Mouse (Mus musculus): Measurements from ENCODE around the gene Aff1.

The Aff1 gene

GRCm38 (mm10) chr5:103797774-103798173, 105.6 kb downstream of the Aff1 start:
- no peak for DNase-seq (ENCODE audit: extremely low read depth, insufficient read length, low spot score)

GRCm38 (mm10) chr5:103799438-103799837, 107.3 kb downstream of the Aff1 start:
- no peak for DNase-seq (ENCODE audit: extremely low read depth, insufficient read length, low spot score)

- no peak for DNase-seq (ENCODE audit: extremely low read depth, insufficient read length, low spot score)
Observed at GRCm38 (mm10) chr5:103800009-103800408, 107.8 kb downstream of the Aff1 start.

- no peak for DNase-seq (ENCODE audit: extremely low read depth, insufficient read length, low spot score)
Observed at GRCm38 (mm10) chr5:103803386-103803785, 111.2 kb downstream of the Aff1 start.

GRCm38 (mm10) chr5:103803927-103804590, 111.9 kb downstream of the Aff1 start:
- DNase-seq (ENCODE audit: extremely low read depth, insufficient read length, low spot score), result peak; percentile 30

GRCm38 (mm10) chr5:103806851-103807578, 114.8 kb downstream of the Aff1 start:
- no peak for DNase-seq (ENCODE audit: extremely low read depth, insufficient read length, low spot score)

GRCm38 (mm10) chr5:103807637-103808312, 115.6 kb downstream of the Aff1 start:
- no peak for DNase-seq (ENCODE audit: extremely low read depth, insufficient read length, low spot score)

GRCm38 (mm10) chr5:103809674-103810330, 117.6 kb downstream of the Aff1 start:
- no peak for DNase-seq (ENCODE audit: extremely low read depth, insufficient read length, low spot score)

- no peak for DNase-seq (ENCODE audit: extremely low read depth, insufficient read length, low spot score)
Observed at GRCm38 (mm10) chr5:103813291-103813690, 121.1 kb downstream of the Aff1 start.

- DNase-seq (ENCODE audit: extremely low read depth, insufficient read length, low spot score), result no peak
Observed at GRCm38 (mm10) chr5:103813997-103814542, 121.9 kb downstream of the Aff1 start.

GRCm38 (mm10) chr5:103814551-103815248, 122.5 kb downstream of the Aff1 start:
- no peak for DNase-seq (ENCODE audit: extremely low read depth, insufficient read length, low spot score)

- DNase-seq (ENCODE audit: extremely low read depth, insufficient read length, low spot score), result no peak
Observed at GRCm38 (mm10) chr5:103815249-103815617, 123.1 kb downstream of the Aff1 start.

- no peak for DNase-seq (ENCODE audit: extremely low read depth, insufficient read length, low spot score)
Observed at GRCm38 (mm10) chr5:103816718-103817117, 124.5 kb downstream of the Aff1 start.

- DNase-seq (ENCODE audit: extremely low read depth, insufficient read length, low spot score), result peak; percentile 36
Observed at GRCm38 (mm10) chr5:103817754-103818153, 125.6 kb downstream of the Aff1 start.

GRCm38 (mm10) chr5:103818602-103819001, 126.4 kb downstream of the Aff1 start:
- DNase-seq (ENCODE audit: extremely low read depth, insufficient read length, low spot score), result no peak

GRCm38 (mm10) chr5:103819674-103820073, 127.5 kb downstream of the Aff1 start:
- no peak for DNase-seq (ENCODE audit: extremely low read depth, insufficient read length, low spot score)

- DNase-seq (ENCODE audit: extremely low read depth, insufficient read length, low spot score), result no peak
Observed at GRCm38 (mm10) chr5:103821062-103821461, 128.9 kb downstream of the Aff1 start.

- no peak for DNase-seq (ENCODE audit: extremely low read depth, insufficient read length, low spot score)
Observed at GRCm38 (mm10) chr5:103821500-103822298, 129.5 kb downstream of the Aff1 start.

GRCm38 (mm10) chr5:103822949-103823348, 130.8 kb downstream of the Aff1 start:
- DNase-seq (ENCODE audit: extremely low read depth, insufficient read length, low spot score), result no peak
